ENCODE assay signal across 8 mouse cellular contexts in genomic region chr4:62763990-62764389, GRCm38 (mm10).
DNase-seq lines count a peak whose midpoint lies in the region; ATAC-seq lines count a peak whose summit lies in the region.

No protein-coding gene starts in this region.

- no peak overlapping the region for H3K4me2 ChIP-seq in heart, embryonic 13.5 days
- H3K4me2 ChIP-seq in kidney, embryonic 16.5 days (replicated peaks; ENCODE audit: low read depth, low read length), result no peak overlapping the region
- no peak overlapping the region for H3K4me2 ChIP-seq in limb, embryonic 15.5 days

- 19% methylated on average over 5 of the region's 5 CpGs for WGBS in forebrain, embryonic 10.5 days
- 7% methylated on average over 5 of the region's 5 CpGs for whole genome bisulfite sequencing in heart, embryonic 13.5 days
- WGBS in kidney, embryonic 16.5 days, result 15% methylated on average over 5 of the region's 5 CpGs
- WGBS in limb, embryonic 15.5 days, result 16% methylated on average over 5 of the region's 5 CpGs

- no peaks in the 10 kb centered on the region for H3K9me3 ChIP-seq in forebrain, embryonic 10.5 days
- H3K9me3 ChIP-seq in heart, embryonic 13.5 days, result no peaks in the 10 kb centered on the region
- no peaks in the 10 kb centered on the region for H3K9me3 ChIP-seq in kidney, embryonic 16.5 days (ENCODE audit: low read length)
- no peaks in the 10 kb centered on the region for H3K9me3 ChIP-seq in limb, embryonic 15.5 days

- H3K9ac ChIP-seq in heart, embryonic 13.5 days, result no peak overlapping the region
- H3K9ac ChIP-seq in kidney, embryonic 16.5 days (replicated peaks; ENCODE audit: low read length), result no peak overlapping the region
- no peak overlapping the region for H3K9ac ChIP-seq in limb, embryonic 15.5 days

- ATAC-seq in heart, embryonic 13.5 days (ENCODE audit: extremely low read depth, insufficient number of reproducible peaks, low FRiP score, low TSS enrichment), result peak; percentile 72; the same call in 1 of the 2 replicates
- peak; percentile 91 for ATAC-seq in kidney, embryonic 16.5 days (ENCODE audit: low FRiP score, low TSS enrichment)
- ATAC-seq in limb, embryonic 15.5 days (ENCODE audit: insufficient number of reproducible peaks, low FRiP score, low TSS enrichment, low read depth), result peak; percentile 80

- no peak overlapping the region for H3K27ac ChIP-seq in forebrain, embryonic 10.5 days
- H3K27ac ChIP-seq in heart, embryonic 13.5 days (replicated peaks), result no peak overlapping the region
- H3K27ac ChIP-seq in kidney, embryonic 16.5 days (ENCODE audit: low read length), result no peak overlapping the region
- no peak overlapping the region for H3K27ac ChIP-seq in limb, embryonic 15.5 days

- H3K4me1 ChIP-seq in forebrain, embryonic 10.5 days, result peaks cover 9% of the 10 kb centered on the region; the same call in 1 of the 2 replicates
- peaks cover 15% of the 10 kb centered on the region for H3K4me1 ChIP-seq in heart, embryonic 13.5 days
- H3K4me1 ChIP-seq in kidney, embryonic 16.5 days (ENCODE audit: insufficient read depth, low read length), result no peaks in the 10 kb centered on the region
- peaks cover 18% of the 10 kb centered on the region for H3K4me1 ChIP-seq in limb, embryonic 15.5 days

- no peaks in the 10 kb centered on the region for H3K36me3 ChIP-seq in forebrain, embryonic 10.5 days (replicated peaks)
- H3K36me3 ChIP-seq in heart, embryonic 13.5 days, result no peaks in the 10 kb centered on the region
- no peaks in the 10 kb centered on the region for H3K36me3 ChIP-seq in kidney, embryonic 16.5 days (ENCODE audit: insufficient read depth, low read length)
- no peaks in the 10 kb centered on the region for H3K36me3 ChIP-seq in limb, embryonic 15.5 days

- H3K4me3 ChIP-seq in forebrain, embryonic 10.5 days, result no peak overlapping the region
- no peak overlapping the region for H3K4me3 ChIP-seq in heart, embryonic 13.5 days
- no peak overlapping the region for H3K4me3 ChIP-seq in kidney, embryonic 16.5 days (ENCODE audit: low read length)
- no peak overlapping the region for H3K4me3 ChIP-seq in limb, embryonic 15.5 days

- H3K27me3 ChIP-seq in forebrain, embryonic 10.5 days (ENCODE audit: poor library complexity, severe bottlenecking), result no peaks in the 10 kb centered on the region
- peaks cover 41% of the 10 kb centered on the region for H3K27me3 ChIP-seq in heart, embryonic 13.5 days (replicated peaks)
- no peaks in the 10 kb centered on the region for H3K27me3 ChIP-seq in kidney, embryonic 16.5 days (ENCODE audit: insufficient read depth, low read length)
- no peaks in the 10 kb centered on the region for H3K27me3 ChIP-seq in limb, embryonic 15.5 days

- DNase-seq in B cell, adult 2 months, result peak; percentile 76 to 78
- peak; percentile 92 for DNase-seq in brain, adult 2 months (ENCODE audit: low read depth, low spot score)
- peak; percentile 77 for DNase-seq in forebrain, embryonic 10.5 days (ENCODE audit: extremely low spot score, low spot score)
- peak; percentile 86 for DNase-seq in naive thymus-derived CD4-positive, alpha-beta T cell, adult 2 months (ENCODE audit: low read depth)
- peak; percentile 59 to 85 for DNase-seq in spleen, postnatal 4 days (ENCODE audit: low spot score in 2 of 2)
